Mouse (Mus musculus) gastrocnemius, postnatal 10 days (tissue): ENCODE results near the gene Klf9. TPM values are rescaled to one million over a fixed set of nuclear protein-coding genes. Genes with fewer than 3 reads are reported as not detected.
"Not testable (repeated sequence)": the region's sequence is repeated elsewhere in the genome, so short reads cannot be mapped to it uniquely, and the experiment has no call there.

Source experiments
- DNase-seq: peaks from one replicate; pipeline ENCODE4 v3.0.0; 2021; ENCODE audit warnings: mixed read lengths
- total RNA-seq, 2 experiments: library from RNA; stranded (reverse); gene quantifications; 2 replicates each; pipeline ENCODE4 v1.2.3; 2021

Gene Klf9
- total RNA-seq, 2 experiments from 2014 or later = 50.4 to 83.1 TPM

DNA sequence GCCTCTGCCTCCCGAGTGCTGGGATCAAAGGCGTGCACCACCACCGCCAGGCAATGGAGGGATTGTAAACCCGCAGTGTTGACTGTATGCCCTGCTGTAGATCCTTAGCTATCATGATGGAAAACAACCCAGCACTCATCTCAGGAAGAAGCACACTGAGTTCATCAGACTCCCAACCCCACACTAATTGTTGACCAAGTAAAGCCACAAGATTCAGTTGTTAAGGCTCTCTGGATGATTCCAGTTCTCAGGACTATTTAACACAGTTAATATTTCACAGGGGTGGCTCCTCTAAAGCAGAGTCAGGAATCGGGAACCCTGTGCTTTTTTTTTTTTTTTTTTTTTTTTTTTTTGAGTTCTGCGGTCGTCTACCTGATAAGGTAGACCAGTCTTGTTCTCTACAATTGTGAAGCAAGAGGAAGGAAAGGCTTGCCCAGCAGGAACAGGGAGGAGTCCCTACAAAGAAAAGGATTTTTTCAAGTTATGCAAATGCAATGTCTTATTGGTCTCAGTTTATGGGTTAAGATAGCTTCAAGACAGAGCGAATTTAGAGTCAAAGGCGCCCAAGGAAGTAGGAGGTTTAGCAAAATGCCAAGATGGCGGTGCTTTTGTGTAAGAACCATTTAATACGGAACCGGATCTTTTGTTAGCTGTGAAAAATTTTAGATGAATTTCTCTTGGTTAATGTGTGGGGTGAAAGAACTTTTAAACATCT, 1.1 kb upstream of the Klf9 start:
- no peak for DNase-seq

DNA sequence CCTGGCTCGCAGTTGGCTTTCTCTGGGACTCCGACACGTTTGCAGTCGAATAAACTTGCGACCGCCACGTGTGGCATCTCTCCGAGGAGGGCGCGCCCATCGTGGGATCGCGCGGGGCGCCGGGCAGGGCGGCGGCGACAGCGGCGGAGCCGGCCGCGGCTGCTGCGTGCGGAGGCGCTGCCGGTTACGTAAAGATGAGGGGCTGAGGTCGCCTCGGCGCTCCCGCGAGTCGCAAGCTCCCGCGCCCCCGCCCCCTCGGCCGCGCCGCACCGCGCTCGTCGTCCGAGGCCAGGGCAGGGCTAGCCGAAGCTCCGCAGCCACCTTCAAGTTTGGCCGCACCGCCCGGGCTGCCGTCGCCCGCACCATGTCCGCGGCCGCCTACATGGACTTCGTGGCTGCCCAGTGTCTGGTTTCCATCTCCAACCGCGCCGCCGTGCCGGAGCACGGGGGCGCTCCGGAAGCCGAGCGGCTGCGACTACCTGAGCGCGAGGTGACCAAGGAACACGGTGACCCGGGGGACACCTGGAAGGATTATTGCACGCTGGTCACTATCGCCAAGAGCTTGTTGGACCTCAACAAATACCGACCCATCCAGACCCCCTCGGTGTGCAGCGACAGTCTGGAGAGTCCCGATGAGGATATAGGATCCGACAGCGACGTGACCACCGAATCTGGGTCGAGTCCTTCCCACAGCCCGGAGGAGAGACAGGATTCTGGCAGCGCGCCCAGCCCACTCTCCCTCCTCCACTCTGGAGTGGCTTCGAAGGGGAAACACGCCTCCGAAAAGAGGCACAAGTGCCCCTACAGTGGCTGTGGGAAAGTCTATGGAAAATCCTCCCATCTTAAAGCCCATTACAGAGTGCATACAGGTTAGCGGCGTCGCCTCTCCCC, 610 bp downstream of the Klf9 start:
- peak; percentile 91 for DNase-seq

DNA sequence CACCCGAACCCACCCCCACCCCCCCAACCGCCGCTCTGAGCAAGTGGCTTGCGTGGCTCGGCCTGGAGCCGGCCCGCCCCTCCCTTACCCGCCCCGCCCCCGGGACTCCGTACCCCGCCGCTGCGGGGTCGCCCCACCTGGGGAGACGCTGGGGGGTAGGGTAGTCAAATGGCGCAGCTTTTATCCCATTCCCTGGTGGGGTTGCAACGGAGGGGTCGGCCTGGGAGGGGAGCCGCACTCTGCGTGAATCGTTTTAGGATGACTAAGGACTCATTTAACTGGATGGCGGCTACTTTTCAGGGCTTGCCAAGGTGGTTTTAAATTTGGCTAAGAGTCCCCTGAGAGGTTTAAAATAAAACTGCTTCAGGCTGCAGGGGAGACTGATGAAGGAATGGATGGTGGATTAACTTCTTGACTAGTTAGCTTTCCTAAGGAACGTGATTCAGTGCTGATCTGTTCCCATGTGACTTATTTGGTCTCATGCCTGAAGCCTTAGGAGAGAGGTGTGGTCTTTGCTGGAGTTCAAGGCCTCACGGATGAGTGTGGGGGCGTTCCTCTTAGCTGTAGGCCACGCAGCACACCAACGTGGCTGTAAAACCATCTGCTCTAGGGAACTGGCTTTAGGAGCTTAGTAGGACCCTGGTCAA, 1.5 kb downstream of the Klf9 start:
- peak; percentile 37 for DNase-seq

DNA sequence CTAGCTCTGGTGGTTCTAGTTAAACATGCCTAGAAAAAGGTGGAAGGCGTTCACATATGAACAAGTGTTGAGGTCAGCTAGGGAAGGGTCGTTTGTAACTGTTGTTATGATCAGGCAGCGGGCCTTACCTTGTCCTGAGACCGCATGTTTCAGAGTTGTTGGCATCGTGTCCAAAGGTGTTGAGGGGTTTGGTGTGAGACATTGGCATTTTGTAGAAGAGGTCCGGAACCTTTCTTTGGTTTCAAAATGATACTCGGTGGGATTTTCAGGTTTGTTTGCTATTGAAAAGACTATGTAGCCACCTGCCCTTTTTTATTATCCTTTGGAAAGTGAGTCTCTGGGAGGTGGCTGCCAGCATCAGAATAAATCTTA, 2.0 kb downstream of the Klf9 start:
- no peak for DNase-seq

DNA sequence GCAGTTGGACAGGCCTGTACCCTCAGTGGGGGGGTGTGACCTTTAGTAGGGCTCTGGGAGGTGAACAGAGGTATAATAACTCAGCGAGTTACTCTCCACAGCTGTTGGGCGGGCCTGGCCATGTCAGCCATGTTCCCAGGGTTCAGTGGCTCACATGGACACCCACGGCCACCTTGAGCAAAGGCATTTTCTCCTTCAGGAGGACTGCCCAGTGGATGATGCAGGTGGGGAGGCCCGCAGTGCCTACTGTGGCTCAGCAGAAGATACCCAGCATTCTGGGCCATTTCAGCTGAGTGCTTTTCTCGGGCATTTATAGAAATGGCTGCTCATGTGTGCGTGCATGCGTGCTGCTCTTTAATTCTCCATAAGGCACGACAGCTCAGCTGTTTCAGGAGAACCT, 2.5 kb downstream of the Klf9 start:
- no peak for DNase-seq

DNA sequence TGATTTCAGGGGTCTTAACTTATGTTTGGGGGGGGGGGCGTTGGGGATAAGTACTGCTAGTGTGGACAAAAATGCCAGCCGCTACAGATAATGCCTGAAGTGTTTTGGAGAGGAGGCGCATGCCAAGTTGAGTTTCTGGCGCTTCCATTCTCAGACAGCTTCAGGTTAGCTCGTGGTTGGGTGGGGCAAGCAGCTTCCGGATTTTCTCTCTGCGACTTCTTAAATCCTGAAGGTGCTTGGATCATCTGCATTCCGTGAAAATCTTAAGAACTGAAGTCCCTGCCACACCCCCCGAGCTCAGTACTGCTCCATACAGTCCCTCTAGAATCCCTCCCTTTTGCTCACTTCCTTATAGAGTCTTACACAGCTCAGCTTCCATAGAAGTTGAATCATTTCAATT, 3.0 kb downstream of the Klf9 start:
- DNase-seq = no peak

DNA sequence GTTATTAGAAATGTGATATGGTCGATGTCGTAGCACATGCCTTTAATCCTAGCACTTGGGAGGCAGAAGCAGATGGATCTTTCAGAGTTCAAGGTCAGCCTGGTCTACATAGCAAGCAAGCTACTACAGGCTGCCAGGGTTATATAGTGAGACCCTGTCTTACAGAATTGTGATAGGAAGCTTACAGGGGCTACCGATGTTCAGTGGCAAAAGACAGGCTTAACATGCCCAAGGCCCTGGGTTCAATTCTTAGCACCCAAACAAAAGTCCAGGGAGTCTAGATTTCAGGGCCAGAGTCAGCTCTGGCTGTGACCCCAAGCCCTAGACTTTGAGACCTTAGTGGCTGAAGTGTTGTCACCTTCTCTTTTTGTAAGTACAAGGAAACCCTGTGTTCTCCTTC, 4.1 kb downstream of the Klf9 start:
- no peak for DNase-seq

DNA sequence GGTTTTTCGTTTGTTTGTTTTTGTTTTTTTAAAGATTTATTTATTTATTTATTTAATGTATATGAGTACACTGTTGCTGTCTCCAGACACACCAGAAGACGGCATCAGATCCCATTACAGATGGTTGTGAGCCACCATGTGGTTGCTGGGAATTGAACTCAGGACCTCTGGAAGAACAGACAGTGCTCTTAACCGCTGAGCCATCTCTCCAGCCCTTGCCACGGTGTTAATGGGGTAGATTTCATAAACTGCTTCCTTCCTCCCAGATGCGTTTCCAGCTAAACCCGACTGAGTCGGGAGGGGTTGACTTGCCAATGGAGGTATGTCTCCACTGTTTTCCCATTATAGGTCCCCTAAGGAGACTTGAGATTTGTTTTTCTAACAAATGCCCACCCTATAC, 4.5 kb downstream of the Klf9 start:
- not testable (repeated sequence) for DNase-seq

DNA sequence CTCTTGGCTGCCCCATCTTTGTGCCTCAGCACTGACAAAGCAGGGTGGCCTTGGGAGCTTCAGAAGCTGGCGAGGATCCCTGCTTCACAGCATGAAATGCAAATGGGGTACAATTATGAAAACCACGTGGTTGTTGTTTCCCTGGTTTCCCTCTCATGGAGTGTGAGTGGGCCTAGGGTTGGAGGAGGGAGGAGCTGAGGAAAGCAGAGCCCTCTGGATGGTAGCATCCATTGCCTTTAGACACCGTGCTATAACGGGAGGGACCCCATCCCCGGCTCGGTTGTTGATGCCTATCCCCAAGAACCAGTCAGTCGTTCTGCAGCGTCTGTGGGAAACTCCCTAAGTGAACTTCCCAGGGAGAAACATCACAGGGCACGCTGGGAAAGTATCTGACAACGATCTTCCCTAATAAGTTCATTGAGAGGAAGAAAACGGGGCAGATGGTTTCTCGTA, 5.4 kb downstream of the Klf9 start:
- no peak for DNase-seq

DNA sequence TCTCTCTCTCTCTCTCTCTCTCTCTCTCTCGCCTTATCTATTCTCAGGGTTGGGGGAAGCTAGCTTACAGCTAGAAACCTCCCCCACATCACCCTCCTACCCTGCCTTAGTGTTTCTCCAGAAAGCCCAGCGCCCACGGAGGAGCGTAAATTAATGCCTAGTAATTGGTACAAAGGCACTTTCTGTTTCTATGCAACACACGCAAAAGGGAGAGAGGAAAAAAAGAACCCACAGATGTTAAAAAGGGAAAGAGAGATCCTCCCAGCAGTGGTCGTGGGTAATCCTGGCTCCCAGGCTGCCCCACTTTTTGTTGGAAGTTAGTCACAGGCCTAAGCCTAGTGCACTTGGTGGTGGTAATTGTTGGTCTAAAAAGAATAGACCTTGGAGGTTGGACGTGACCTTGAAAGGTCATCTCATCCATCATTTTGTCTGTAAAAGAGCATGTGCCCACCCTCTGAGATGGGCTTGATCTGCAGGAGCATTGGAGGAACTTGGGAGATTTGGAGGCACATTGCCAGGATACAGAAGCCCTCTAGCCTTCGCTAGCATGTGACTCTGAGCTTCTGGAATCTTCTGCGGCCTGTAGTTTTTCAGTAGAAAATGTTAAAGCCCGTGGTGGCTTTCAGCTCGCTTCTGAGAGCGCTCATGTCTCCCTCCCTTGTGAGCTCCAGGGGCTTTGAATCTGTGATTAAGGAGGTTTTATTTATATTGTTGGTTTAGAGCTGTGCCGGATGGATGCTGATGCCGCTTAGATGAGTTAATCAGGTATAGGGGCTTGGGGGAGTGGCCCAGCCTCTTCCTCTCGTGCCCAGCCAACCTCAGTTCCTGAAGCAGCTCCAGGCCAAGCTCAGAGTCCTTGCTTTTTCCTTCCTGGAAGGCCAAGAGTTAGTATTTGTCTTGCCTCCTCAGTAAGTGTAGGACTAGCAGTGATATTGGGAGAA, 6.3 kb downstream of the Klf9 start:
- DNase-seq = no peak

DNA sequence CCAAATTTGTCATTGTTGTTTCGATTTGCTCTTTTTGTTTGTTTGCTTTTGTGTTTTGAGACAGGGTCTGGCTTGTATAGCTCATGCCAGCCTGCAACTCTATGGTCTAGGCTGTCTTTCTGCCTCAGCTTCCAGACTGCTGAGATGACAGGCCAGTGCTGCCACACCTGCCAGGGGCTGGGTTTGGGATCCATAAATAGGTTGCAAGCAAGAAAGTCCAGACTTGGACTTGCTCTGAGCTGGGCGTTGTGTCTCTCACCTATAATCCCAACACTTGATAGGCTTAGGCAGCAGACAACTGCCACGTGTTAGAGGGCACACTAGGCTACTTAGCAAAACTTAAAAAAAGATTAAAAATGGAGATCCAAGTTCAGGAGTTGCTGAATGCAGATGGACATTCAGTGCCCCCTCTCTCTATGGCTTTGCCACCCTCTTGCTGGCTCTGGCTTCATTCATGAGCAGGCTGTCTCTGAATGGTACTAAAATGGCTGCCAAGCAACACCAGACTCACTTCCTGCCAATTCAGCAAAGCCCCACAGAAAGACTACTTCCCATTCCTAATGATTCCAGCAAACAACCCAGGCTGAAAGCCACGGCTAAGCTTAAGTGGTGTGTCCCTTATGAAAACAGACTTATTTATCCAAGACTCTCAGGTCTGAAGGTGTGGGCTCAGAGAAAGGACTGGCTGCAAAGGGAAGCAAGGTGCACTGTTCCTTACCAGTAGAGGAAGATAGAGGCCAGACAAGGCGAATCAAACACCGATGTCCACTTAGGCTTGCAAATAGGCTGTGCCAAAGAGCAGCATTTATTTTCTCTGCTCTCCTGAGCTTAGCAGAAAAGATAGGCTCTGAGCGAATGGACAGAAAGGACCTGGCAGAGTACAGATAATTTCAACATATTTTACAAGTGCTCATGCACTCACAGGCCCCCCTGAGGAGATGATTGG, 8.7 kb downstream of the Klf9 start:
- DNase-seq = no peak

DNA sequence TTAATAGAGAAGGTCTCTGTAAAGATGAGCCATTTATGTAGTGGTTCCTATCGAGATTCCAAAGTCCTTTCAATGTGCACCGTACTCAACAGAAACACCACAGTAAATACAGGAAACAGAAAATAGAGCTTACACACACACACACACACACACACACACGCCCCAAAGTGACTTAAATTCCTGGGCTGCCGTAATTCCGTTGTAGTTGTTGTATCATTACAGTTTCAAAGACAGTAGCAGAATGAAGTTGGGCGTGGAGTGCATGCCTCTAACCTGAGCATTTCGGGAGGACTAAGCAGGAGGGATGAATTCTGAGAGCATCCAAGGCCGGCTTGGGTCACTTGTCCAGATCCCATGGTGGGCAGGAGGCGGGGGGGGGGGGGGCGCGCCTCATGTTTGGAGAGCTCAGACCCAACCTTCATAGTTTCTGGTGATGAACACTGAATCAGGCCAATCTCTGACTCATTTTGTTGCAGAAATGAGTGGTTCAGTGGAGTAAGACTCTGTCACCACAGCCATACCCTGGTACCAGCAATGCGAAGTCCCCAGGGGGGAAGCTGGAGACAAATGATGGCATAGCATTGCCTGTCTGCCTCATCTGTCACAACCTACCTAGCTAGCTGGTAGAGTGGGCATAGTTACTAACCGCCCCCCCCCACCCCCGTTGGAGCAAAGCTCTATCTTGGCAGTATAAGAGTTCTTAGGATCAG, 9.7 kb downstream of the Klf9 start:
- DNase-seq = no peak

DNA sequence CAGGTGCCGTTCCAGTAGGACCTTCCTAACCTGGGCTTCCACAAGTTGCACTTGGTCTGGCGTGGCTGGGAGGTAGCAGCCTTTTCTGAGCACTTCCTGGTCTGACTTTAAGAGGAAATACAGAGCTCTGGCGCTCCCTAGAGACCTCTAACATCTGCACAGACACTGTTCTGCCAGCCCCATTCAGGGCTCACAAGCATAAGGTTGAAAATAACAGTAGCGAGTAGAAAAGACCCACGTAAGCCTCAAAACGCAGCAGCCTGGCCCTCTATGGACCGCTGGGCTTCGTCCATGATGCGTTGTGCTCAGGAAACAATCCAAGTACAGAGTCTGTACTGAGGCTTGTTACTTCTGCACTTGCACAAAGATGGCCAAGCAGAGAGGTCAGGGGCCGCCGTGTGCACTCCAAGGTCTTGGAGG, 10.6 kb downstream of the Klf9 start:
- no peak for DNase-seq

DNA sequence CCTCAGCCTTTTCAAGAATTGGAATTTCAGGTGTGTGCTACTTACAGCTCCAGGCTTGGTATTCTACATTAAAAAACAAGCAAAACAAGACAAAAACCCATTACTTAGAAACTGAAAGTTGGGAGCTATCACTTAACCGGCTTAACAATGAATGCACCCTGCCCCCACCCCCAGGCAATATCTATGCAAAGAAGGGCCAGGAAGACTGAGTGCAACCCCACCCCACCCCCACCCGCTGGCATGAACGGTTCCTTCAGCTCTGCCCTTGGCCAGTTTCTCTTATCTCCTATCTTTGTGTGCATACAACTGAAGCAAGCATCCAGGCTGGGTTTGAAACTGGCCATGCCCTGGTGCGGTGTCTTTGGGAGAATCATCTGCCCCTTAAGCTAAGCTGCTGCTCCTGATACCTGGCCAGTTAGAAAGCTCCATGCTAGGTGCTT, 11.2 kb downstream of the Klf9 start:
- no peak for DNase-seq

DNA sequence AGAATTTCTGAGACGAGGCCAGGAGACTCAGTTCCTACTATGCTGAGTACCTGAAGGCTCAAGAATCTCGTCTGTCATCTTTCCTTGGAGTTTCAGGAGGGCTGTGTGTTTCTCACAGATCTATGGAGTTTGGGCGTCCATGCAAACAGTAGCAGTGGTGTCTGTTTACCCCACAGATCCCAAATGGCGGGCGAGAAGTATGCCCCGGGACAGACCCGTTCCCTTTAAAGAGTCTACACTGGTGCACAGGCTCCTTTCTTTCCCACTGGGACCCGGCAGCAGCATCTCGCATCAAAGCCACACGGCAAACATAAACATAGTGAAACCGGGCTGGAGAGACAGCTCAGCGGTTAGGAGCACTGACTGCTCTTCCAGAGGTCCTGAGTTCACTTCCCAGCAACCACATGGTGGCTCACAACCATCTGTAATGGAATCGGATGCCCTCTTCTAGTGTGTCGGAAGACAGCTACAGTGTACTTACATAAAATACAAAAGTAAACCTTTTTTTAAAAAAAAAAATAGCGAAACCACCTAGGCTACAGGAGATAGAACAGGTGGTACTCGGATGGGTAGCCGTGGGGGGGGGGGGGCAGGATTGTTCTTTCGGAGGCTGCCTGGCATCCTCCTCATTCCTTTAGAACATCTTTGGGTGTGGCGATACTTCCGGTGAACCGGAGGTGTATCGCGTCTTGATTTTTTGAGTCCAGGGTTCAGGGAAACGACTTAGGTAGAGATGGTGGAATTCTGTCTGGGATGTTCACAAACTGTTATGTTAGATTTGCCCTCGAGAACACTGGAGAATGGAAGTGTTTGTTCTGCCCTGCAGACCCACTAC, 12.0 kb downstream of the Klf9 start:
- no peak for DNase-seq

DNA sequence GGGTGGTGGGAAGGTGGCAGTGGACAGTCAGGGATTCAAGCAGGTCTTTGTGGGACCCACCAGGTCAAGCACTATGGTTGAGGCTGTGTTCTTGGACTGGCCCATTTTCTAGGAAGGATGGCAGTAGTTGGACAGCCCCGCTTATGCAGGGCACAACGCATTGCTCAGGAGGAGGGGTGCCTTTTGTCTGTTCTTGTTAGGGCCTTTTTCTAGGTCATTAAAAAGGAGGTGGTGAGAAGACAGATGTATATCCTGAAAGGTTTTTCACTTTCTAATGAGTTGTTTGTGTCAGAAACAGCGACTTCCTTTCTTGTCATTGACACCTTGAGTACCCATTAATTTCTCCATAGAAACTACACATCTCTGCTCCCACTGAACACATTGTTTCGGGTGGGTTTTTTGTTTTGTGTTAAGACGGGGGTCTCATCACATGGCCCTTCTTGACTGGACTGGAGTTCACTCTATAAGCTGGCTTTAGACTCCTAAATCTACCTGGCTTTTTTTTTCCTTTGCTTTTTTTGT, 12.6 kb downstream of the Klf9 start:
- DNase-seq = no peak

DNA sequence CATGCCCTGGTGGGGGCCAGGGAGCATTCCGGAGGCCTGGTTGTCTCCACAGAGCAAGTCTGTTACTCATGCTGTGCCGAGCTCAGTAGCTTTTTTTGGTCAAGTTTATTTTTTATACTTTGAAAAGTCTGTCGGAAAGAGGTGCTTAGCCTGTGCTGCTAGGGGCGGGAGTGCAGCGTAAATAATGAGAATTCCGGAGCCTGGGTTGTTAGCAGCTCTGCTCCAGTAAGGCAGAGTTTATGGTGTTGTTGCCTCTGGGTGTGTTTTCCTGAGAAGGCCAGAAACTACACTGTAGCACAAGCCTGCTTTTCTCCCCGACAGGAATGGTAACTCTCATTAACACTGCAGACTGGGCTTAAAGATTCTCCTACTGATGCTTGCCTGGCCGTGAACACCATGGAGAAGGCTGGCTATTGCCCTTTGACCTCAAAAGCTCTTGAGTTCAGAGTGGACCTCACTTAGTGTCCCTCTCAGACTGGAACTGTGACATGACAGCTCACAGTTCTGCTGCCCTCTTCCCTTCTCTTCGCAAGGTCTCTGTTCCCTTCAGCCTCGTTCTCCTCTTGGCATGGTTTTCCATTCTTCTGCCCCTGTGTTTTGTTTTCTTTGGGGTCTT, 18.9 kb downstream of the Klf9 start:
- no peak for DNase-seq

DNA sequence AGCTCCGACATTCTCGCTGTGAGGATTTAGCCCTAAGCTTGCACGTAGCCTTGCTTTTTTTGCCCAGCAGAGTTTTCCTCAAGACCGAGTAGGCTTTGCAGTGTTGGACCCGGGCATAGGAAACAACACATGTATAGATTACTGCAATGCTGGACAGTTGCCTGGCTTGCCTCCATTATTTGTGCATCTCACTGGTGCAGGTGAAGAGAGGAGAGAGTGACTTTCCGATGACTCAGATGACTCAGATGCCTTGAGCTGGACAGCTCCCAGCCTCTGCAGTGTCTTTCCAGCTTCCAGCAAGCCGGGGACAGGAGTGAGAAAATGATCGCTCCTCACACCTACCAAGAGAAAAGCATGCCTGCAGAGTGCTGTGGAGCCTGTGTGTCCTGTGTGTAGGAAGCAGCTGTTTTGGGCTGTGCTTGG, 21.4 kb downstream of the Klf9 start:
- DNase-seq = no peak
